Mouse (Mus musculus): ENCODE results near the gene Tmc3. TPM values are rescaled to one million over a fixed set of nuclear protein-coding genes. Genes with fewer than 3 reads are reported as not detected.

Tmc3 gene
- polyA plus RNA-seq, 1 experiment from 2014 or later, result 0.13 TPM

DNA sequence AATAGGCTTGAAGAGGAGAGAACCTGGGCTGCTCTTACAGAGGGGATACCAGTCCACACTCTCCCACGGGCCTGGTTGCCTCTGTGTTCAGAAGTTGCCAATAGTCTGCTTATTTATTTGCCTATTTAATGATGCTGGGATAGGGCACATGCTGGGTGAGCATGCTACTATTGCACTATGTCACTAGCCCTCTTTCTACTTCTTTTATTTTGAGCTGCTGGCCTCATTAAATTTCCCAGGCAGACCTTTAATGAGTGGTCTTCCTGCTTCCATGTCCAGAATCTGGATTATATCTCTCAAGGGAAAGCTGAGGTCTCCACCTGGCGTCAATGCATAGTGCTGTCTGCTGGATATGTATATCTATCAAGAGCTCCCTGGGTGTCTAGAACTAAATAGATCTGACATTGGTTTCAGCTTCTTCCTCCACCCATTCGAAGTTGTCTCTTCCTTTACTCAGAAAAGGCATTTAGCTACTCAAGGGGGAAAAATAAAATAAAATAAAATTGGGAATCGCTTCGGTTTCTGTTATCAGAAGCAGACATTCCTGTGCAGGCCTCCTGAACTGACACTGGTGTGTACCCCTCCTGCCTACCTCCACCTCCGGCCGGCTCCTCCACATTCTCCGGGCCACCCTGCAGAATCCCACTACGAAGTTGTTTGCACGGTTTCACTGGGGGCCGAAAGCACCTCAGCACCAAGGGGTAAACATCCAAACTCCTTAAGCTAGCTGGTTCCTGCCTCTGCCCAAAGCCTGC, 46.5 kb downstream of the Tmc3 start:
- ATAC-seq (ENCODE audit: insufficient read depth) (peak; percentile 21), DNase-seq (peak; percentile 25)
- Histone ChIP-seq H3K4me3 (ENCODE audit: low read depth, low read length) (peak overlapping the region; percentile 61), H3K4me2 (peak overlapping the region; percentile 62), H3K9me3 (ENCODE audit: low read depth, low read length) (no peaks in the 10 kb centered on the region), H3K9ac (peak overlapping the region; percentile 49), H3K27me3 (ENCODE audit: insufficient read depth, low read length) (no peaks in the 10 kb centered on the region), H3K36me3 (ENCODE audit: insufficient read depth) (no peaks in the 10 kb centered on the region), H3K27ac (ENCODE audit: low read depth) (no peak overlapping the region), H3K4me1 (ENCODE audit: insufficient read depth) (peaks cover 16% of the 10 kb centered on the region)
- 9% methylated on average over 11 of the region's 11 CpGs for WGBS
- no peak for TF ChIP-seq CTCF (IDR thresholded peaks at IDR 0.05; ENCODE audit: low read depth)

DNA sequence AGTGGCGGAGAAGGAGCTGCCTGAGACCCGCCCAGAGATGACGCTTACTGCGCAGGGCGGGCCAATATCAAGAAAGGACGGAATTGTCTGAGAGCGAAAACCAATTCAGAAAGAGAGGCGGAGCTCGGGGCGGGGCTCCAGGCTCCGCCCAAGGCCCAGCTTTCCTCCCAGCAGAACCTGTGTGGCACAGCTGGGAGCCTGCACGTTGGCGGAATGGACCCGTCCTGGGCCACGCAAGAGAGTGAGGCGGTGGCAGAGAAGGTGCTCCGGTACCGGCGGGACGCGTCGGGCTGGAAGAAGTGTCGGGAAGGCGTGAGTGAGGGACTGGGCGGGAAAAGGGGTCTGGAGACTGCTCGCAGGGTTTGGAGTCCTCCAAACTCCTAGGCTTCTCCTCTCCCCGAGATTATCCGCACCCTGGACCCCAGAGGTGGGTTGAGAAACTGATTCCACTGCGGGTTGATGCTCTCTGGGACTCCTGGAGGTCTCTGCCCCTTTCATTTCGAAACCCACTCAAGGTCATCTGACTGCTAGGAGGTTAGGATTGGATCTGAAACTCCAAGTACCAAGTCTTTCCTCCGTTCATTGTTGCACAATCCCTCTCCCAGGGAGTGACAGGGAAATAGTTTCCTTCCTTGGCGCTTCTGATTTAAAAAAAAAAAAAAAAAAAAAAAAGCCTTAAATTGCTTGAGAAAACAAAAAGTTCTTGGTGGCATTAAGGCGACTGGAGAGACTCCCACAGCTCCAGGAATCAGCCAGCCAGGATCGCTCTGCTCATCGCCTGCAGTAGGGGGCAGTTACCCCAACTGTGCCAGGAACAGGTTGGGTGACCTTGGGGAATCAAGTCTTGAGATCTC, 47.3 kb downstream of the Tmc3 start, which contains the start of gene Stard5:
Gene Stard5 (plus strand): TSS at position 132 of the 854 bp plus-strand sequence.
- under 1% methylated on average over 35 of the region's 35 CpGs for WGBS
- peak; percentile 31 for TF ChIP-seq CTCF (IDR thresholded peaks at IDR 0.05; ENCODE audit: low read depth)
- Histone ChIP-seq H3K4me2 (peak within 1 kb of the TSS; percentile 62), H3K9ac (peak within 1 kb of the TSS; percentile 70), H3K36me3 (ENCODE audit: insufficient read depth) (no peaks in the 10 kb centered on the region; the same call in 1 of the 2 replicates), H3K4me3 (ENCODE audit: low read depth, low read length) (peak within 1 kb of the TSS; percentile 61), H3K27ac (ENCODE audit: low read depth) (0 out of 2 replicates have a peak within 1 kb of the TSS, but pooled peaks have one; percentile 39), H3K27me3 (ENCODE audit: insufficient read depth, low read length) (no peaks in the 10 kb centered on the region), H3K4me1 (ENCODE audit: insufficient read depth) (peaks cover 16% of the 10 kb centered on the region), H3K9me3 (ENCODE audit: low read depth, low read length) (no peaks in the 10 kb centered on the region)
- ATAC-seq (ENCODE audit: insufficient read depth), result peak; percentile 98
- DNase-seq, result peak; percentile 98

DNA sequence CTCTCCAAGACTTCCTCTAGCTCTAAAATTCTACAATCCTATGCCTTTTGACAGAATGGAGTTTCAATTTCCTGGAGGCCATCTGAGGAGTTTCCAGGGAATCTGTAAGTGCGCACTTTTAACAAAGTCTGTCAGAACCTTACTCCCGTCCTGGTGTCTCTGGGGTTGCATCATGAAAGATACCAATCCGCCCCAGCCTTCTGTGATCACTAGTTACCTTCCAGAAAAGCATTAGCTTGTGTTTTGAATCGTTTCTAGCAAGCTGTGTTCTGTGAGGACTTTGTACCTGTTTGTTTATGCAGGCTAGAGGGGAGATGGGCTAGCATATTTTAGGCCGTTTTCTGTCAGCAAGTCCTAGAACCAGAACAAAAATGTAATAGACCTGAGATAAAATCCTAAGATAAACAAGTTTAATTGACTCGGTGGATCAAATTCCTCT, 48.0 kb downstream of the Tmc3 start:
- Histone ChIP-seq H3K4me3 (ENCODE audit: low read depth, low read length) (peak overlapping the region; percentile 61), H3K4me1 (ENCODE audit: insufficient read depth) (peaks cover 16% of the 10 kb centered on the region), H3K27ac (ENCODE audit: low read depth) (no peak overlapping the region), H3K9ac (peak overlapping the region; percentile 70), H3K4me2 (peak overlapping the region; percentile 62), H3K27me3 (ENCODE audit: insufficient read depth, low read length) (no peaks in the 10 kb centered on the region), H3K9me3 (ENCODE audit: low read depth, low read length) (no peaks in the 10 kb centered on the region), H3K36me3 (ENCODE audit: insufficient read depth) (peaks cover 3% of the 10 kb centered on the region; the same call in 1 of the 2 replicates)
- no peak for ATAC-seq (ENCODE audit: insufficient read depth)
- 39% methylated on average over 6 of the region's 6 CpGs for WGBS
- no peak for DNase-seq
- TF ChIP-seq CTCF (IDR thresholded peaks at IDR 0.05; ENCODE audit: low read depth), result no peak

DNA sequence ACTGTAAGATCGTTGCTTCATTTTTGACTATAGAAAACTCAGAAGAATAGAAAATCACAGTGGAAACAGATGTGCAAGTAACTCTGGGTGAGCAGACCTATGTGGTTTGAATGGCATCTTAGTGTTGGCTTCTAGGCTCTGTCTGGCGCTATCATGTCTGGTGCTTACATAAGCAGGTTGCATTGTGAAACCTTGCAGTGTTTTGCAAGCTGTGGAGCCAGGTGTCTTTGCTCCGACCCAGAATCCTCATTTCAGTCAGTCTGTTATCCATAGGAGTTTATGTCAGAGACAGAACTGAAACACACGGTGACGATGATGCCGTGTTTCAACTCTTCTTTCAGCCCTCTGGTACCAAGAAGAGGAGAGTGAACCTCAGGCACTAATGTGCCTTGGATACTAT, 49.1 kb downstream of the Tmc3 start:
- Histone ChIP-seq H3K27ac (ENCODE audit: low read depth) (no peak overlapping the region), H3K4me3 (ENCODE audit: low read depth, low read length) (no peak overlapping the region), H3K9ac (no peak overlapping the region), H3K4me1 (ENCODE audit: insufficient read depth) (peaks cover 16% of the 10 kb centered on the region), H3K4me2 (no peak overlapping the region), H3K9me3 (ENCODE audit: low read depth, low read length) (no peaks in the 10 kb centered on the region), H3K27me3 (ENCODE audit: insufficient read depth, low read length) (no peaks in the 10 kb centered on the region), H3K36me3 (ENCODE audit: insufficient read depth) (peaks cover 6% of the 10 kb centered on the region; the same call in 1 of the 2 replicates)
- WGBS, result 77% methylated on average over 6 of the region's 6 CpGs
- DNase-seq (no peak), ATAC-seq (ENCODE audit: insufficient read depth) (no peak)
- TF ChIP-seq CTCF (IDR thresholded peaks at IDR 0.05; ENCODE audit: low read depth), result no peak

DNA sequence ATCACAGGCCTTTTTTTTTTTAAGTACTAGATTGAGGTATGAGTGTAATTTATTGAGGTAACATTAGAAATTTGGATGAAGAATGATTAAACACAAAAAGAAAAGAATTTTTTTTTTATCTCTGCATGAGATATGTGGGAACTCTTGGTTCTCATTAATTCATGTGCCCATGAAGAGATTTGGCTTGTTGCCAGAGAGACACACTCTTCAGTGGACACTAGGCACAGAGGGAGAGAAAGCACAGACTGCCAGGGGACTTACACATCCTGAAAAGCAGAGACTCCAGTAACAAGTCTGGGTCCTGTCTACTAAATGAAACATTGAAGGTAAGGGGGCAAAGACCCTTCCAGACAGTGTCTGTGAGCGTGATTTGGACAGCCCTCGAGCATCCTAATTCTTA, 51.0 kb downstream of the Tmc3 start:
- no peak for TF ChIP-seq CTCF (IDR thresholded peaks at IDR 0.05; ENCODE audit: low read depth)
- Histone ChIP-seq H3K27me3 (ENCODE audit: insufficient read depth, low read length) (no peaks in the 10 kb centered on the region), H3K9me3 (ENCODE audit: low read depth, low read length) (no peaks in the 10 kb centered on the region), H3K9ac (no peak overlapping the region), H3K27ac (ENCODE audit: low read depth) (no peak overlapping the region), H3K36me3 (ENCODE audit: insufficient read depth) (peaks cover 11% of the 10 kb centered on the region; the same call in 1 of the 2 replicates), H3K4me2 (no peak overlapping the region), H3K4me1 (ENCODE audit: insufficient read depth) (peaks cover 15% of the 10 kb centered on the region), H3K4me3 (ENCODE audit: low read depth, low read length) (no peak overlapping the region)
- no peak for ATAC-seq (ENCODE audit: insufficient read depth)
- DNase-seq, result no peak
- WGBS, result 81% methylated on average over 2 of the region's 2 CpGs

DNA sequence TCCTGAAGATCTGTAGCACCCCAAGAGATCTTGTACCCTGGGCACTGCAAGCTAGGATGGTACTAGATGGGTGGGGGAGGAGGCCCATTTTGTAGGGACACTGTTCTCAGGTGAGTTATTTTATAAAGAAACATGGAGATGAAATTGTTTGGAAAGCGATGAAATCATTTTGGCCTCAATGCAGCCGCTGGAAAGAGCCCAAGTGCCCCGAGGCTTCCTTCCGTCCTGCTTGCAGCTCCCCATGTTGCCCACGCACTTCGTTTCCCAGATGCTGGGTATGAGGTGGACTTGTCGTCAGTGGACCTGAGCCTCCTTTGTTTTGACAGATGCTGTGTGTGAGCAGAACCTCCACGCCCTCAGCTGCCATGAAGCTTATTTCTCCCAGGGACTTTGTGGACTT, 51.7 kb downstream of the Tmc3 start:
- Histone ChIP-seq H3K9ac (no peak overlapping the region), H3K9me3 (ENCODE audit: low read depth, low read length) (no peaks in the 10 kb centered on the region), H3K4me1 (ENCODE audit: insufficient read depth) (peaks cover 8% of the 10 kb centered on the region), H3K36me3 (ENCODE audit: insufficient read depth) (peaks cover 14% of the 10 kb centered on the region; the same call in 1 of the 2 replicates), H3K4me2 (no peak overlapping the region), H3K27me3 (ENCODE audit: insufficient read depth, low read length) (no peaks in the 10 kb centered on the region), H3K4me3 (ENCODE audit: low read depth, low read length) (no peak overlapping the region), H3K27ac (ENCODE audit: low read depth) (no peak overlapping the region)
- no peak for ATAC-seq (ENCODE audit: insufficient read depth)
- DNase-seq, result no peak
- TF ChIP-seq CTCF (IDR thresholded peaks at IDR 0.05; ENCODE audit: low read depth), result no peak
- 90% methylated on average over 8 of the region's 8 CpGs for WGBS
